Mouse (Mus musculus) MEL (cell line): ENCODE results near the gene Cerk.

Source experiments
- CTCF ChIP-seq, 3 experiments: IDR thresholded peaks in 2 of 3; conservative IDR thresholded peaks in 1 of 3; 2 replicates each; pipeline ENCODE4 v1.5.1; 2011 to 2012; ENCODE audit warnings: low read length in 3 of 3, low read depth in 2 of 3, mild to moderate bottlenecking in 2 of 3, improper control_type of control experiment in 1 of 3, inconsistent platforms in 1 of 3, mixed read lengths in 1 of 3, moderate library complexity in 1 of 3; ENCODE audit not compliant: control insufficient read depth in 1 of 3, insufficient read depth in 1 of 3, poor library complexity in 1 of 3, severe bottlenecking in 1 of 3
- EP300 ChIP-seq, 2 experiments: IDR thresholded peaks; 2 replicates each; pipeline ENCODE4 v1.6.1; 2011; ENCODE audit warnings: improper control_type of control experiment in 2 of 2, low read length in 2 of 2, low read depth in 1 of 2, mild to moderate bottlenecking in 1 of 2
- ETS1 ChIP-seq: IDR thresholded peaks from 2 replicates; pipeline ENCODE4 v1.6.1; 2012; ENCODE audit warnings: low read depth, mild to moderate bottlenecking, inconsistent platforms, low read length, improper control_type of control experiment, moderate library complexity
- MAFK ChIP-seq: IDR thresholded peaks from 2 replicates; pipeline ENCODE4 v1.6.1; 2011; ENCODE audit warnings: low read depth, mild to moderate bottlenecking, low read length, improper control_type of control experiment, borderline replicate concordance
- MXI1 ChIP-seq: IDR thresholded peaks from 2 replicates; pipeline ENCODE4 v1.6.1; 2011; ENCODE audit warnings: mild to moderate bottlenecking, low read depth, low read length, improper control_type of control experiment
- RAD21 ChIP-seq: IDR thresholded peaks from 2 replicates; pipeline ENCODE4 v1.6.1; 2011; ENCODE audit warnings: mild to moderate bottlenecking, low read depth, low read length, improper control_type of control experiment
- ZKSCAN1 ChIP-seq: IDR thresholded peaks from 2 replicates; pipeline ENCODE4 v1.6.1; 2012; ENCODE audit warnings: low read depth, mild to moderate bottlenecking, inconsistent platforms, low read length, improper control_type of control experiment, moderate library complexity
- ZNF384 ChIP-seq: IDR thresholded peaks from 2 replicates; pipeline ENCODE4 v1.6.1; 2012; ENCODE audit warnings: low read depth, mild to moderate bottlenecking, inconsistent platforms, low read length, improper control_type of control experiment

DNA sequence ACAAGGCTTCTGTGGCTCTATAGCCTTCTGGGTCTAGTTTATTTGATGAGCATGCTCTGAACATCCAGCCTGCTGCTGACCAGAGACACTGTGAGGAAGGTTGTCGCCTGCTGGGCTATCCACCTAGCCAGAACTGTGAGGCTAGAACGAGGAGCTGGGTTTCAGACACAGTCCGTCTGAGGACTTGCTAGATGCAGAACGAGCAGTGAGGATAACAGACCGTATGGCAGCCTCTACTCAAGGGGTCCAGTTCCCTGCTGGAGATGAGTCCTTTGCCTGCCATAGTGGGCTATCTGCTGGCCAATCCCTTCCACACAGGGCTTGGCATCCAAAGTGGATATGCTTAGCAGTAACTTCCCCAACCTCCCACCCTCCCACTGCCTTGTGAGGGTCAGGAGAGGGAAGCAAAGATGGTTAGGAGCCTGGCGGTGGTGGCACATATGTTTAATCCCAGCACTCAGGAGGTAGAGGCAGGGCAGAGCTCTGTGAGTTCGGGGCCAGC is 17.4 kb upstream of the Cerk start:
- no peak for TF ChIP-seq ZNF384
- TF ChIP-seq MXI1: no peak
- TF ChIP-seq EP300 (IDR thresholded peaks at IDR 0.05; ENCODE audit: low read depth in 1 of 2, low read length in 2 of 2): no peak
- TF ChIP-seq ZKSCAN1: no peak
- no peak for TF ChIP-seq ETS1
- no peak for TF ChIP-seq CTCF (IDR thresholded peaks at IDR 0.05 in 2 of 3, conservative IDR thresholded peaks at IDR 0.05 in 1 of 3; ENCODE audit: control insufficient read depth in 1 of 3, insufficient read depth in 1 of 3, low read depth in 2 of 3, low read length in 3 of 3, poor library complexity in 1 of 3, severe bottlenecking in 1 of 3)
- no peak for TF ChIP-seq RAD21
- TF ChIP-seq MAFK: no peak
